Mouse (Mus musculus) stomach, postnatal 0 days (tissue): ENCODE results near the gene Tbk1. TPM values are rescaled to one million over a fixed set of nuclear protein-coding genes. Genes with fewer than 3 reads are reported as not detected.
A peak's percentile ranks its signal among the peaks of the same experiment; 100 is the strongest.

Experiments used
- ATAC-seq: fragments of 200-750 bp; cut with Nextera tagmentation; 2 replicates; pipeline ENCODE4 v1.8.0; 2017; ENCODE audit not compliant: low FRiP score, low TSS enrichment
- DNase-seq: peaks from one replicate; pipeline ENCODE4 v3.0.0-alpha.2; 2016; ENCODE audit warnings: low spot score
- H3K27ac ChIP-seq: fragments of 300-500 bp; sonication (generic); replicated peaks from 2 replicates; pipeline ENCODE4 v1.5.1; 2014; ENCODE audit warnings: mild to moderate bottlenecking, control low read depth
- H3K27me3 ChIP-seq: fragments of 300-500 bp; sonication (generic); 2 replicates; pipeline ENCODE4 v1.6.1; 2014; ENCODE audit warnings: low read length; ENCODE audit not compliant: control insufficient read depth, insufficient read depth
- H3K36me3 ChIP-seq: fragments of 300-500 bp; sonication (generic); 2 replicates; pipeline ENCODE4 v1.6.1; 2014; ENCODE audit warnings: low read length, mixed read lengths; ENCODE audit not compliant: control insufficient read depth, insufficient read depth
- H3K4me1 ChIP-seq: fragments of 300-500 bp; sonication (generic); replicated peaks from 2 replicates; pipeline ENCODE4 v1.6.1; 2014; ENCODE audit warnings: antibody characterized with exemption; ENCODE audit not compliant: control insufficient read depth, insufficient read depth
- H3K4me2 ChIP-seq: fragments of 300-500 bp; sonication (generic); replicated peaks from 2 replicates; pipeline ENCODE4 v1.6.1; 2014; ENCODE audit warnings: low read depth, mild to moderate bottlenecking, control low read depth, moderate library complexity
- H3K4me3 ChIP-seq: fragments of 300-500 bp; sonication (generic); 2 replicates; pipeline ENCODE4 v1.5.1; 2014; ENCODE audit warnings: low read depth, low read length, control low read depth
- H3K9ac ChIP-seq: fragments of 300-500 bp; sonication (generic); 2 replicates; pipeline ENCODE4 v1.6.1; 2014; ENCODE audit warnings: mild to moderate bottlenecking, low read length, control low read depth, mixed read lengths
- H3K9me3 ChIP-seq: fragments of 300-500 bp; sonication (generic); 2 replicates; pipeline ENCODE4 v1.6.1; 2016; ENCODE audit warnings: low read length; ENCODE audit not compliant: control insufficient read depth
- CTCF ChIP-seq: IDR thresholded peaks from 2 replicates; pipeline ENCODE4 v1.5.1; 2016; ENCODE audit warnings: antibody characterized with exemption, low read depth, mild to moderate bottlenecking, moderate library complexity
- EP300 ChIP-seq: optimal IDR thresholded peaks from 2 replicates; pipeline ENCODE3; 2016; ENCODE audit warnings: antibody characterized with exemption
- WGBS: fragments of 180-500 bp; shearing (Covaris S2); extraction: QIAGEN DNeasy Blood & Tissue Kit; methylation state at CpG from one replicate; pipeline ENCODE4 v1.1.7; 2014; 5-methylcytosine and 5-hydroxymethylcytosine counted together
- polyA plus RNA-seq: library from polyadenylated mRNA; unstranded; fragments of >200 nt; fragmentation: Nextera tagmentation; extraction: Ambion mirVana; gene quantifications from 2 replicates; pipeline ENCODE4 v1.2.1, GENCODE M21; 2015

The Tbk1 gene
- polyA plus RNA-seq, 1 experiment from 2014 or later = 16.6 TPM

DNA sequence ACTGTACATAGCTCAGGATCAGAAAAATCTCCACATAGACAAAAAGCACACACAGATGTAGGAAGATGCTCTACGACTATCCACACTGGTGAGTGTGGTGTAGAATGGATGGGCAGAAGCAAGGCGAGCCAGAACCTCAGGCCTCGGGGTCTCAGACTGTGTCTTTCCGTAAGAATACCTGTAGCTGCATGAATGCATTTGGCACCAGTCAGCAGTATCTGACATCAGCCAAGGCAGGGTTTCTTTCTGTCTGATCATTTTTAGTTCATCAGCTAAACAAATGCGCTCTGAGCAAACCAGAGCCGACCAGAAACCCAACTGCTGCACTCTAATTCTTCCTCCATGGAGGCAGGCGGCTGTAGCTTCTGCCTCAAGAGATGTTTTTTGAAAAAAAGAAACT lies 18.1 kb downstream of the Tbk1 start:
- no peaks in the 10 kb centered on the region for H3K27me3 ChIP-seq
- peaks cover 14% of the 10 kb centered on the region; the same call in 1 of the 2 replicates for H3K36me3 ChIP-seq
- H3K27ac ChIP-seq = no peak overlapping the region
- 81% methylated on average over 7 of the region's 7 CpGs for WGBS
- H3K9ac ChIP-seq = no peak overlapping the region
- H3K9me3 ChIP-seq = no peaks in the 10 kb centered on the region
- H3K4me2 ChIP-seq = no peak overlapping the region
- no peak for ATAC-seq
- no peaks in the 10 kb centered on the region for H3K4me1 ChIP-seq
- H3K4me3 ChIP-seq = no peak overlapping the region
- no peak for TF ChIP-seq CTCF
- no peak for TF ChIP-seq EP300
- no peak for DNase-seq

DNA sequence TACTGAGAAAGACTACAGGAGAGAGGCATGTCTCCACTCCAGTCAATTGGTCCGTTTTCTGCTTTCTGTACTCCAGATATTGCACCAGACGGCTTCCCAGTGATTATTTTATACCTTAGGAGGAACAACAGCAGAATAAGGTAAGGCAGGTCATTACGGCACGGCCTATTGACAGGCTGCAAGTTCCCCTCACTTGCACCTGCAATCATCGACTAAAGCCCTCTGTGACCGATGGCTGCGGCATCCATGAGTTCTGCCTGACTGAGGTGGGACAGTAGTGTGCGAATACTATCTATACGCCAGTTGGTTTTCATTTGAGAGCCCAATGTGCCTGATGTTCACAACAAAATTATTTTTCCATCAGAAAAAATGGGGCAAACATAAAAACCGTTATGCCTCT lies 18.6 kb downstream of the Tbk1 start:
- no peaks in the 10 kb centered on the region for H3K4me1 ChIP-seq
- no peak overlapping the region for H3K27ac ChIP-seq
- no peaks in the 10 kb centered on the region for H3K9me3 ChIP-seq
- H3K27me3 ChIP-seq = no peaks in the 10 kb centered on the region
- 95% methylated on average over 10 of the region's 10 CpGs for WGBS
- no peak for TF ChIP-seq EP300
- no peak for TF ChIP-seq CTCF
- ATAC-seq (no peak), DNase-seq (no peak)
- no peak overlapping the region for H3K4me2 ChIP-seq
- no peak overlapping the region for H3K9ac ChIP-seq
- H3K4me3 ChIP-seq = no peak overlapping the region
- peaks cover 18% of the 10 kb centered on the region; the same call in 1 of the 2 replicates for H3K36me3 ChIP-seq

DNA sequence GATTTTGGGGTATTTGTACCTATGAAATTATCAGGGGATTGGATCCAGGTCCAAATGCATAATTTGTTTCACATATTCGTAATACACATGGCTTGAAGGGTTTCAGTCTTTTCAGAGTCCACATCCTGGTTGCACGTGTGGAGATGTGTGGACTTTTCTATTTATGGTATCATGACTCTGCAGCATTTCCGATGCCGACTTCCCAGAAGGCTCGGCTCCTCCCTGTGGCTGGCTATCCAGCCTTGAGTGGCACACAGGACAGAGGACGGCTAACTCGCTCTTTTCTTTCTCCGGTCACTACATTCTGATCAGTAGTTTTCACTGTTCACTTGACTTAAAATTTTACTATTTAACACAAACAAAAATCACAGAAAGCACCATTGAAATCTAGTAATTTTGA lies 22.1 kb downstream of the Tbk1 start:
- WGBS = 83% methylated on average over 8 of the region's 8 CpGs
- ATAC-seq (no peak), DNase-seq (no peak)
- Histone ChIP-seq H3K9ac (no peak overlapping the region), H3K4me1 (no peaks in the 10 kb centered on the region), H3K27me3 (no peaks in the 10 kb centered on the region), H3K4me2 (no peak overlapping the region), H3K4me3 (no peak overlapping the region), H3K9me3 (no peaks in the 10 kb centered on the region), H3K27ac (no peak overlapping the region), H3K36me3 (peaks cover 15% of the 10 kb centered on the region; the same call in 1 of the 2 replicates)
- TF ChIP-seq EP300 = no peak
- no peak for TF ChIP-seq CTCF

DNA sequence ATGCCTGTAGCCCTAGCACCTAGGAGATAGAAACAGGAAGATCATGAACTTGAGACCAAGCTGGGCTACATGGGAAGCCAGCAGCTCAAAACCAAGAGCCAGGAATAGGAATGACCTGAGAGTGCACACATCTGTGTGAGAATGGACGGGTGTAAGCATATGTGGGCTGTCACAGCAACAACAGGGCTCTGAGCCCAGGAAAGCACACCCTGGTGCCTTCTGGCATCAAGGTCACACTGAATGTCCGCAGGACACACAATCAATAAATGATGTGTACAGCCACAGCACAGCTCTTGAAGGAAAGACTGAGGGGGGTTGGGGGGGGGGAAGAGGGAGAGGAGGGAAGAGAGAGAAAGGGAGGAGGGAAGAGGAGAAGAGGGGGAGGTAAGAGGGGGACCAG lies 28.4 kb downstream of the Tbk1 start:
- WGBS = 78% methylated on average over 2 of the region's 2 CpGs
- no peak overlapping the region for H3K4me3 ChIP-seq
- H3K9ac ChIP-seq = no peak overlapping the region
- DNase-seq (no peak), ATAC-seq (no peak)
- H3K4me1 ChIP-seq = no peaks in the 10 kb centered on the region
- H3K27ac ChIP-seq = no peak overlapping the region
- H3K36me3 ChIP-seq = peaks cover 28% of the 10 kb centered on the region
- TF ChIP-seq EP300 (no peak), CTCF (no peak)
- H3K4me2 ChIP-seq = no peak overlapping the region
- H3K9me3 ChIP-seq = no peaks in the 10 kb centered on the region
- H3K27me3 ChIP-seq = no peaks in the 10 kb centered on the region

DNA sequence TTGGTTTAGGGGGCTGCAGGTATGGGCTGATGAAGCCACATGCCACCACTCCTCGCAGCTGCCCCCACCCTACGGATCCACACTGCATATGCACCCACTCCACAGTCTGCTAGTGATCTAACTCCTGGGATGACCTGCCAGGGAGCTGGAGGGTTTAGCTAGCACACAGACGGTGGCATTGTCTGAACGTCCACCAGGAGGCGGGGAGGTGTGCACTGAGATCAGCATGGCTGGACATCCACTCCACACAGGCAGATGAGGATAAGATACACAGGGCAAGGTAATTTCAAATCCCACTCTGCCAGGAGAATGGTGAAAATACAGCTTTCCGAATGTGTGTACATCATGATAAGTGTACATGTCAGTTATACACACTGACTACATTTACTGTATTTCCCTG lies 30.3 kb downstream of the Tbk1 start:
- H3K9me3 ChIP-seq = no peaks in the 10 kb centered on the region
- DNase-seq (peak; percentile 26), ATAC-seq (no peak)
- no peak overlapping the region for H3K4me3 ChIP-seq
- H3K4me2 ChIP-seq = no peak overlapping the region
- 77% methylated on average over 6 of the region's 6 CpGs for WGBS
- peaks cover 37% of the 10 kb centered on the region for H3K36me3 ChIP-seq
- H3K4me1 ChIP-seq = no peaks in the 10 kb centered on the region
- H3K9ac ChIP-seq = no peak overlapping the region
- H3K27me3 ChIP-seq = no peaks in the 10 kb centered on the region
- no peak overlapping the region for H3K27ac ChIP-seq
- no peak for TF ChIP-seq EP300
- peak; percentile 60 for TF ChIP-seq CTCF

DNA sequence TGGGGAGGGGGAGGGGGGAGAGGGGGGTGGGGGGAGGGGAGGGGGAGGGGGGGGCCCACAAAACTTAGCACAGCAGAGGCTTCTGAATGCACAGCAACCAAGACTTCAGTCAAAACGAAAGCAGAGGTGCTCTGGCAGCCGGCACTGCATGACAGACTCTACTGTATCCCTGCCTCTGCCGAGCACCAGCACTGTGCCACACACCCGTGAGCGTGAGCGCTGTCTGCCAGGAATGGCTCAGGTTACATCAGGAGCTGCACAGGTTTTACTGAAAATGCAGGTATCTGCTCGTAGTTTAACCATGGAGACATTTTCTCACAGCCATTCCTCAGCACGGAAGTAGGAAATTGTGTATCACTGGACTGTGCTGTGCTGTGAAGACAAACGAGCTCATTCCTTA lies 36.3 kb downstream of the Tbk1 start:
- Histone ChIP-seq H3K27me3 (no peaks in the 10 kb centered on the region), H3K36me3 (peaks cover 42% of the 10 kb centered on the region), H3K27ac (no peak overlapping the region), H3K4me2 (no peak overlapping the region), H3K4me1 (no peaks in the 10 kb centered on the region), H3K9me3 (no peaks in the 10 kb centered on the region), H3K4me3 (no peak overlapping the region), H3K9ac (no peak overlapping the region)
- WGBS = 78% methylated on average over 9 of the region's 9 CpGs
- TF ChIP-seq CTCF (no peak), EP300 (no peak)
- DNase-seq (no peak), ATAC-seq (no peak)
